Mouse (Mus musculus) liver, postnatal 0 days (tissue): ENCODE data around the gene Apbb1ip.

Experiments used
- CTCF ChIP-seq: sonication (generic); IDR thresholded peaks from 2 replicates; pipeline ENCODE4 v1.5.1; 2016; ENCODE audit warnings: antibody characterized with exemption, low read depth
- EP300 ChIP-seq: IDR thresholded peaks from 2 replicates; pipeline ENCODE4 v1.6.1; 2016; ENCODE audit warnings: antibody characterized with exemption, low read depth, mild to moderate bottlenecking

GRCm38 (mm10) chr2:22788658-22789057, 14.8 kb downstream of the Apbb1ip start:
- TF ChIP-seq CTCF (no peak), EP300 (no peak)
